Mouse (Mus musculus): ENCODE results near the gene Dnajc4.
"Not testable (repeated sequence)": the region's sequence is repeated elsewhere in the genome, so short reads cannot be mapped to it uniquely, and the experiment has no call there.

The Dnajc4 gene

DNA sequence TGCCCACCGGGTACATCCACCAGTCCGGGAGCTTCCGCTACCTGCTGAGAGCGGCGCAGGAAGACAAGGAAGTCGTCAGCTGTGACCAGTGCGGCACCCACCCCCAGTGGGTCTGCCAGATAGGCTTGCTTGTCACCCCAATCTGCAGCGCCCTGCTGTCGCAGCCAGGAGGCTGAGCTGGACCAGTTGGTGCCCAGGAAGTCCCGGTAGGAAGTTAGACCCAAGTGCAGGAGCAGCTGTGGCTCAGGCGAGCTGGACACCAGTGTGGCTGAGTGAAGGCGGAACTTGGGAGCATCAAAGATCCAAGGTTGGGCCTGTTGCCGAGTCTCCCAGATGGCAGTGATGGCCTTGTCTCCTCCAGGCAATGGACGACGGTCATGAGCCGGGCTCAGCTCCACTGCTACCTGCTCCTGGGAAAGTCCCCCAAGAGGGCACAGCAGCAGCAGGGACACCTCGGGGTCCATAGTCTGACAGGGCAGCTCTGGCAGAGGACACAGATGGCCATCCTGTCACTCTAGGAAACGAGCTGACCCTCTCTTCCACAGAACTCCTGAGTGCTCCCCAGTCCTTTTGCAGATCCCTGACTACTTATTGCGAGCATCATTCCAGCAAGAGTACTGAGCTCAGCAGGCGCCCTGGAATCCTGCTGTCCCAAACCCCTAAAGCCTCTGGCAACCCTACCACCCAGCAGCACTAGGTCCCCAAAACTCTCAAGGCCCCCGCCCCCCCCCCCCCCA, 3.1 kb upstream of the Dnajc4 start:
- no peak for DNase-seq (ENCODE audit: low read depth, low spot score)

DNA sequence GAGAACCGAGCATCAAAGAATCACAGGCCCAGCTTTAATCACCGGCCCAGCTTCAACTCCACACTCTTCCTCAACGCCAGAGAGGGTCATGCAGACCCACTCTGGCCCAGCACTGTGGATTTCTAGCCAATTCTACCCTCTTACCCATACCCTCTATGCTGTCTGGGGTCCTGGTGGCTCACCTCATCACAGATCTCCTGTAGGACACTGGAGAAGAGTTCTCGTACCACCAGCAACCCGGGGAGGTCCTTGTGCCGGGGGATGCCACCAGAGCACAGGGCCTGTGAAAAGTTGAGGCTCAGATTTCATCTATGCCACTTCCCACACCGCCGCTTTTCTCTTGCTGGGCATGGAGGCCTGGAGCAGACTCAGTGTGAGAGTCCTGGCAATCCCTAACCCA, 2.1 kb upstream of the Dnajc4 start:
- no peak for DNase-seq (ENCODE audit: low read depth, low spot score)

DNA sequence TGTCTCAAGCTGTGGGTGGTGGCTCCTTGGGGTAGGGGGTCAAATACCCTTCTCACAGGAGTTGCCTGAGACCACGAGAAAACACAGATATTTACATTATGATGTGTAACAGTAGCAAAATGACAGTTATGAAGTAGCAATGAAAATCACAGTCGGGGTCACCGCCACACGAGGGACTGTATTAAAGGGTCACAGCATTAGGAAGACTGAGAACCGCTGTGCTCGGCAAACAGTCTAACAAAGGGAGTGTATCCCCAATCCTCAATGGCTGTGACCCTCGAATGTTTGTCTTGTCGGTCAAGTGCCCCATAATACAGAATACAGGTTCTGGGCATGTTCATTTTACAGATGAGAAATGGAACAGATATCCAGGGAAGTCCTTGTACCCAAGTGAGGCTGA, 1.6 kb upstream of the Dnajc4 start:
- no peak for DNase-seq (ENCODE audit: low read depth, low spot score)

DNA sequence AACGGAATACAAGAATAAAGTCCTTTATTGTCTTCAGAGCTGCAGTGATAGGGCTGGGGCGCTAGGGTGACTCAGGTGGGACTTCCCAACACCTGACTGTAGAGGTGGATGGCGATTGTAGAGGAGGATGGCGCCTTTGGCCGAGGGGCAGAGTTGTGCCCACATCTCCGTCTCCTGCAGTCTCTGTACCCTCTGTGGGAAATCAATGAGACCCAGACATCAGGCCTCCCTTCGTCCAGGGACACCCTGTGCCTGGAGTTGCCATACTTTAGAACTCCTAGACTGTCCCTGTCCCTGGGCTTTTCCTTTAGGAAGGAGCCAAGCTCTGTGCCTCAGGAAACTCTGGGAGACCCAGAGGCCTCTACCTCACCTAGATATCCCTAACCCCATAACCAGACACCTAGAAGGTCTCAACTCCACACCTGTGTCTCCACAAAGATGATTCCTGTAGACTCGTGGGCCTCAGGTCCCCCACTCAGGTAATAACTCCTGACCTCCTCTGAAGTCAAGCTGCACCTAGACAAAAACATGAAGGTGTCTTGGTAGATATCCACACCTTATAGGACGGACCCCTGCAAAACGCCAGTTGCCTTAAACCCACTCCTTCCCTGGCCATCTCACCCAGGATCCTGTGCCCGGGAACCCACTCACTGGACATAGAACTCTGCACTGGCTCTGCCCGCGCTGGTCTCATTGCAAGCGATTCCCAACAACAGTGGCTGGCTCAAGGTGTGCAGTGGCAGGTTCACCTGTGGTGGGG, 819 bp upstream of the Dnajc4 start:
- DNase-seq (ENCODE audit: low read depth, low spot score): no peak

DNA sequence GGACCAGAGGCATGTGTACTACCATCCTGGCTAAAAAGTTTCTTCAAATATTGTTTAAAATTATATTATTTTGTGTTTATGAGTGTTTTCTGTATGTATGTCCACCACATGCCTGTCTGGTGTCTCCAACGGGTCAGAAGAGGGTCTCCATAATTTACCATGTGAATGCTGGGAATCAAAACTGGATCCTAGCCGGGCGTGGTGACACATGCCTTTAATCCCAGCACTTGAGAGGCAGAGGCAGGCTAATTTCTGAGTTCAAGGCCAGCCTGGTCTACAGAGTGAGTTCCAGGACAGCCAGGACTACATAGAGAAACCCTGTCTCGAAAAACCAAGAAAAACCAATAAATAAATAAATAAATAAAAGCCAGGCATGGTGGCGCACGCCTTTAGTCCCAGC, 1.2 kb downstream of the Dnajc4 start:
- not testable (repeated sequence) for DNase-seq (ENCODE audit: low read depth, low spot score)

DNA sequence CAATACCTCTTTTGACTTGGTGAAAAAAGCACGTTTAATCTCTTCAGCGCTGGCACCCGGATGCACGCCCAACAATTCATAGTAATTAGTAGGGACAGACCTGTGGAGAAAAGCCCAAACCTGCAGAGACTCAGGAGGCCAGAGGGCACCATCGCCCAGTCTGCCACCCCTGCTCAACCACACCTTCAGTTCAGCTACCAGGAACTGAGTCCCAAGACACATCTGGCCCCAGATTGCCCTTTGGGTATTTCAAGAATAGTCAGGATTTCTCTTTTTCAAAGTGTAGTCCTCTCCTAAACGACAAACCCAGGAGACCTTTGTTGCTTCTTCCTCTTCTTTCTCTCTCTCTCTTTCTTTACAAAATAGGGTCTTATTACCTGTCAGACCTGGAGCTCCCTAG, 1.7 kb downstream of the Dnajc4 start:
- no peak for DNase-seq (ENCODE audit: low read depth, low spot score)

DNA sequence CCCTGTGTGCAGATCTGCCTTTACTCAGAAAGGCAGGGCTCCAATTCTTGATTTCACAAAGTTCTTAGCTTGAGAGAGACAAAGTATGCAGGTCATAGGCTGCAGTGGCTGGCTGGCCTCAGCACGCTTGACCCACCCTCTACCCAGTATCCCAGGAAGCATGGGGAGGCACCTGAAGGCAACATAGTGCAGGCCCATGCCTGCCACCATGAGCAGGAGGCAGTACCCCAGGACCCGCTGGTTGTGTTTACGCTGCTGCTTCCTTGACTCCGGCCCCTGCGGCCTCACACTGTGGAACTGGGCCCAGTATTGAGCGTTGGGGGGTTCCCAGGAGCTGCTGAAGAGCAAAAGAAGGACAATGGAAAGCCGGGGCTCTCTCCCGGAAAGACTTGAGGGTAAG, 3.1 kb downstream of the Dnajc4 start:
- DNase-seq (ENCODE audit: low read depth, low spot score): no peak

DNA sequence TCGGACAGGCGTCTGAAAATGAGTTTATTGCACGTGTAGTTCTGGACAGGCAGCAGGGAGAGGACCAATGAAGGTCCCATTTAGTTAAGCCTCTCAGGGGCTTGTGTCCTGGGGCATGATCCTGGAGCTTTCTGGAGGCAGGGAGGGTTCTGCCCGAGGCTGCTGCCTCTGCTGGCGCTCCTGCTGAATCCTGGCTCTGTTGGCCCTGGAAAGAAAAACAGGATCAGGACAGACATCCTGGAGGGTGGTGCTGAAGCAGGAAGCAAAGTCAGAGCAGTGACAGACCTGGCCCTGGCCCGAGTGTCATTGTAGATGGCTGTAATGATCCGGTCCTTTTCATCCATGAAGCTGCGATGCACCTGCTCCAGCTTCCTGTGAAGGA, 4.5 kb downstream of the Dnajc4 start:
- DNase-seq (ENCODE audit: low read depth, low spot score): no peak

DNA sequence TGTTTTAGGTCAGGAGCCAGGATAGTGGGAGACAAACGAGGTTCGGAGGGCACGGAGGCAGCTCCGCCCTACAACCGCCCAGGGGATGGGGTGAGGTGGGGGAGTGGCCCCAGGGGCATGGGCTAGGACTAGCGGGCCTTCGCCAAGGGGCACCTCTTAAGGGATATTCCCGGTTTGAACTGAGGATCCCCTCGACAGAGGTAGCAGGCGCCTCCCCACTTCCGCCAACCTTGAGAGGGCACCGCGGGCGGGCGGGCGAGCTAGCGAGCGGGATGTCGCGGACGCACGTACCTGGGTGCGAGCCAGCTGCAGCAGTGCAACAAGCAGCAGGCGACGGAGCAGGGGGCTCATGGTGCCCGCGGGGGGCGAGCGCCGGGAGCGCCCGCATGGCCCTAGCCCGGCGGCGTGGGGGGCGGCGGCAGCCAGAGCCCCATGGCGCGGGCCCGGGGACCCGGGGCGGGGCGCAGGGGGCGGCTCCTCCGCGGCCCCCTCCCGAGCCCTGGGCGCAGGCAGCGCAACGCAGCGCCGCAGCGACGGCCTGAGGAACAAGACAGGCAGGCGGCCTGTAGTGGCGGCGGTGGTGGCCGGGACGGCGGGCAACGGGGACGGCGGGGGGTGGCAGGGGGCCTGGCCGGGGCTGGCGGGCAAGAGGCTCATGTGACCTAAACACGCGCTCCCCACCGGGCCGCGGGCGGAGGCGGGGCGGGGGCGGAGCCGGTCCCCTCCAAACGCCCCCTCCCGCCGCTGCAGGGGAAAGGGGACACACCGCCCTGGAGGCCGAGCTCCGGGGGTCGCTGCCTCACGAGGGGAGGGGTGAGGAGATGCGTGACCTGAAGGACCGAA, 5.1 kb downstream of the Dnajc4 start, which contains the start of gene Vegfb:
Gene Vegfb, minus strand, starts transcription at position 591 of the 843 bp plus-strand sequence.
- DNase-seq (ENCODE audit: low read depth, low spot score): no peak

DNA sequence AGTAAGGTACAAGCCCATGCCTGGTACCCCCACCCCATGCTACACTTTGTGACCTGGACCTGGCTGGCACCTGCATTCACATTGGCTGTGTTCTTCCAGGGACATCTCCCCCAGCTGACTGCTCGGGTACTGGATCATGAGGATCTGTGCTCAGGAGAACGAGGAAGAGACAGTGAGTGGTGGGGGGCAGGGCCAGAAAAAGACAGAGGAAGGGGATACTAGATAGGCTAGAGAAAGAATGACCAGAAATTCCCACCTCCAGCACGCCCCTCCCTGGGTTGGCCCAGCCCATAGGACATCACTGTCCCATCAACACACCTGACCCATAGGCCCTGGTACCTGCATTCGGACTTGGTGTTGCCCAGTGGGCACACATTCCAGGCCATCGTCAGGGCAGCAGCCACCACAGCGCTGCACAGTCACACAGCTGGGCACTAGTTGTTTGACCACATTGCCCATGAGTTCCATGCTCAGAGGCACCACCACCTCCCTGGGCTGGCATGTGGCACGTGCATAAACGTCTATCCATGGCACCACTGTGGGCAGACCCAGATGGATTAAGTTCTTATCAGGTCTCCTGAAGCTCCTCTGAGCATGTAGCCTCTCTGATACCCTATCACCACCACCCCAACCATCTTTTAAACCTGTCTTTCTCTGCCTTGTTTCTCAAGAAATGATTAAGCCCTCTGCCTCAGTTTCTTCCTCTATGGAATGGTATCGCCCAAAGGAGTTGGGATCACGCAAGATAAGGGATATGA, 6.2 kb downstream of the Dnajc4 start:
- no peak for DNase-seq (ENCODE audit: low read depth, low spot score)

DNA sequence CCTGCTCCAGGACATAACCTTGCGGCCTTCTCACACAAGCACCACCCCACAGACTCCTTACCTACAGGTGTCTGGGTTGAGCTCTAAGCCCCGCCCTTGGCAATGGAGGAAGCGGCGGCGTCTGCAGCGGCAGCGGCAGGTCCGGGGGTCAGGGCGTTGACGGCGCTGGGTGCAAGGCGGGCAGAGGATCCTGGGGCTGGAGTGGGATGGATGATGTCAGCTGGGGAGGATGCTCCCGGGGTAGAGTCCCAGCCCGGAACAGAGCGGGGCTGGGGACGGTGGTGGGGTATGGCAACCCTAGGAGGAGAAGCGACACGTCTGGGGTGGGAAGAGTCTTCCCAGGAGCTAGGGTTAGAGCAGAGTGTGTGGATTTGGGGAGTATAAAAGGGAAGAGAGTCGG, 7.1 kb downstream of the Dnajc4 start:
- DNase-seq (ENCODE audit: low read depth, low spot score): no peak

DNA sequence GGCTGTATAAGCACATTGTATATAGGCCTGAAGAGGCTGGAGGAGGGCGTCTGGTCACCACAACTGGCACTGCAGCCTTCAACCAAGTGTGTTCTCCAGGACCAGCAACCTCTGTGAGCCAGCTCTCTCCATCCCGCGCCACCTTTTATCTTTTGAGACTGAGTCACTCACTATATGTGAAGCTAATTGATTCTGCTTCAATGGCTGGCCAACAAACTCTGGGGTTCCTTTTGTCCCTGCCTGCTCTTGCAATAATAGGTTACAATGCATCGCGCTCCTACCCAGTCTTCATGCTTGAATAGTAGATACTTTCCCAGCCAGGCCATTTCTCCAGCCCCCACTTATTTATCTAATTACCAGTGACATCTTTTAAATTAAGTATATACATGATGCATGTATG, 8.8 kb downstream of the Dnajc4 start:
- no peak for DNase-seq (ENCODE audit: low read depth, low spot score)

DNA sequence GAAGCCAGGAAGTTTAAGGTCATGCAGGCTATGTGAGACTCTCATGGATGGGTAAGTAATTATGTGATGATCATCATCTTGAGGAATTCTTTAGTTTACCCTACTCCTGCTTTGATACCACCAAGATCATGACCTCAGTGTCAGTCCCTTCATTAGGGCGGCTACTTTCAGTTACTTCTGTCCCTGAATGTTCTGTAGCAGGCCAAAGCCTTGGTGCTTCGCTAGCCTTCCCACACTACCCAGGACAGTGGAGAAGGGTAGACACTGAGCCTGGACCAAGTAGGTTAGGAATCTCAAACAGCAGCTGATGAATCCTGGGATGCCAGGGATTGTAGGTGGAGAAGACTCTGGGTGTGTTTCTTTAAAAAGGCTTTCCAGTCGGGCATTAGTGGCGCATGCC, 10.9 kb downstream of the Dnajc4 start:
- DNase-seq (ENCODE audit: low read depth, low spot score): no peak

DNA sequence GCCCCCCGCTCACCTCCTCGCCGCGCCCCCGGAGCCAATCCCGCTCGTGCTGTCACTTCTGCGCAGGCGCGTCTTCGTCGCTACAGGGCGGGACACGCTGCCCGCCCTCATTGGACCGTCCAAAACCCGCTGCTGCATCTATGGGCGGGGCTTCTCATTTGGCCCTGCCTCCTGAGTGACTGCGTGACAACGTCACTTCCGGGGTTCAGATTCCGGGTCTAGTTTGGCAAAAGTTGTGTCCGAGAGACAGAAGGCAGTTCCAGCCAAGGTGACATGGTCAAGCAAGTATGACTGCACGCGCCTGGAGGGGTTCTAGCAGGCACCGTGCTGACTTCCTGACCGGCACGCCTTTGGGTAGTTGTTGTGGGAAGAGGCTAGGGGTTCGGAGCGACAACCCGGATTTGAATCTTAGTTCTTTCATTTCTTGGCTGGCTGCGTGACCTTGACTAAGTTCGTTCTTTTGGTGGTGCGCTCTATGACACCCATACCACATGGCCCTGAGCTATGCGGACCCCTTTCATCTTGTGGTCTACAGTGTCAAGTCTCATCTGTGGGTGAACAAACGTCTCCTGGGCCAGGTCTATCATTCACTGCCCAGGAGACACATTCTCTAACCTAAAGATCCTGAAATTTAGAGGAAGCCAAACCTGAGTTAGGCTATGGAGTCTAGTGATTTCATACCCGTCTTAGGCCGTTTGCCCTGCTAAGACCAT, 11.8 kb downstream of the Dnajc4 start, which contains the start of gene Fkbp2:
Gene Fkbp2, minus strand, starts transcription at position 121 of the 713 bp plus-strand sequence.
- DNase-seq (ENCODE audit: low read depth, low spot score): peak; percentile 99

DNA sequence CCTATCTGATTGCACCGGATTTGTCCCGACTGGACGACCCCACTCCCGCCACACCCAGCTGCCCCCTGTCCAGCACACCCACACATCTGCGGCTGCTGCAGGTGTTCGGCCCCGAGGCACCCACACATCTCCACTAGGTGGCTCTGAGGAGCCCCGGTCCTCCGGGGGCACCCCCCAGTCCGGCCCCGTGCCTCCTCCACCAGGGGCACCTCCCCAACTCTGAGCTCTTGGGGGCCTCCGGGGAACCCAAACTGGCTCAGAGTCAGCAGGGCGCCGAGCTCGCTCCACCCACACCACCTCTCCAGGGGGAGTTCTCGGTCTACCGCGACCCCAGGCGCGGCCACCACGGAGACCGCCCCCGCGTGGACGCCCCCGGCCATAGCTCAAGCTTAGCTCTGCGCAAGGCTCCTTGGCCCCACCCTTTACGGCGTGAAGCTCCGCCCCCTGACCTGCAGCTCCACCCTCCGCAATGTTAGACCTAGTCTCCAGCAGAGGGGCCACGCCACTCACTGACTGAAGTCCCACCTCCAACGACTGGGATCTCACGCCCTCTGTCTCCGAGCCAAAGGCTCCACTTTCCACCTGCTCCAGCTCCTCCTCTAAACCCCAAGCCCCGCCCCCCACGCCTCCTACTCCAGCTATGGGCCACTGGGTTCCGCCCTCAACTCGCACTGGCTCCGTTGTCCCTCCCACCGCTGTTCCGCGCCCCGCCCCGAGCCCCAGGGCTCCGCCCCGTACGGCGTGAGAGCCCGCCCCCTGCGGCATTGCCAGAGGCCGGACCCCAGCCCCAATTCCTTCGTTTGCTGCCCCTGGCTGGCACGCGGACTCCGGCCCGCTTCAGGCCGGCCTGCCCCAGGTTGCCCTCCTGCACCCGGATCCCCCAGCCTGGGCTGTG, 12.6 kb downstream of the Dnajc4 start:
- DNase-seq (ENCODE audit: low read depth, low spot score): peak; percentile 98

DNA sequence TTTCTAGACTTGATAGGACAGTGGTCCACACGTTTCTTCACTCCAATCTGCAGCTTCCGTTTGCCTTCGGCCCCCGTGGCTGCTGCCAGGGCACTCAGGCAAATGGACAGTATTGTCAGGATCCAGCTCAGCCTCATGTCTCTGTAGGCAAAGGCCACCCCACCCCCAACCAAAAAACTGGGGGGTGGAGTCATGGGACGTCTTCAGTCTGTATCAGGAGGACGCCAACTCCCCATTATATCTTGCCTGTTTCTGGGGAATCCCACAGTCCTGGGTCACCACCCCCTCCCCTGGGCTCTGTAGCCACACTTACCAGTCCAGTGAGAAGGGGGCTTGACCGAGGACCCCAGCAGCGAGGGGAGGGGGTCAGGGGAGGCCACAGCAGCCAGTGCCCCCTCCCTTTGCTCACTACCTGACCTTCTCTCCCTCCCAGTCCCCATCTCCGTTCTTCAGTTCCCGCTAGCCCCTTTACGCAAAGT, 13.3 kb downstream of the Dnajc4 start:
- no peak for DNase-seq (ENCODE audit: low read depth, low spot score)

DNA sequence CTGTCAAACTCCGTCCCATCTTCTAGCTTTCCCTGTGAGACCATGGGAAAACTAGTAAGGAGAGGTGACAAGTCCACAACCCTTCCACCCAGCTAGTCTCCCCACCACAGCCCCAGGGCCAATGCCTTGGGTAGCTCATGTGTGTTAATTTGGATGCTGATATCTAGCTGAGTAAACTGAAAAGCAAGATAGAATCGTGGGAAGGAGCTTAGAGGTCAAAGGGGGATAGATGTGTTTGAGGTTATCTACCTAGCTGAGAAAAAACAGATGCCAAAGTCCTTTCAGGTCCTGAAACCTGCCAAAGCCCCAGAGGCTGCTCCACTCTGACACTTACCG, 13.8 kb downstream of the Dnajc4 start:
- DNase-seq (ENCODE audit: low read depth, low spot score): no peak

DNA sequence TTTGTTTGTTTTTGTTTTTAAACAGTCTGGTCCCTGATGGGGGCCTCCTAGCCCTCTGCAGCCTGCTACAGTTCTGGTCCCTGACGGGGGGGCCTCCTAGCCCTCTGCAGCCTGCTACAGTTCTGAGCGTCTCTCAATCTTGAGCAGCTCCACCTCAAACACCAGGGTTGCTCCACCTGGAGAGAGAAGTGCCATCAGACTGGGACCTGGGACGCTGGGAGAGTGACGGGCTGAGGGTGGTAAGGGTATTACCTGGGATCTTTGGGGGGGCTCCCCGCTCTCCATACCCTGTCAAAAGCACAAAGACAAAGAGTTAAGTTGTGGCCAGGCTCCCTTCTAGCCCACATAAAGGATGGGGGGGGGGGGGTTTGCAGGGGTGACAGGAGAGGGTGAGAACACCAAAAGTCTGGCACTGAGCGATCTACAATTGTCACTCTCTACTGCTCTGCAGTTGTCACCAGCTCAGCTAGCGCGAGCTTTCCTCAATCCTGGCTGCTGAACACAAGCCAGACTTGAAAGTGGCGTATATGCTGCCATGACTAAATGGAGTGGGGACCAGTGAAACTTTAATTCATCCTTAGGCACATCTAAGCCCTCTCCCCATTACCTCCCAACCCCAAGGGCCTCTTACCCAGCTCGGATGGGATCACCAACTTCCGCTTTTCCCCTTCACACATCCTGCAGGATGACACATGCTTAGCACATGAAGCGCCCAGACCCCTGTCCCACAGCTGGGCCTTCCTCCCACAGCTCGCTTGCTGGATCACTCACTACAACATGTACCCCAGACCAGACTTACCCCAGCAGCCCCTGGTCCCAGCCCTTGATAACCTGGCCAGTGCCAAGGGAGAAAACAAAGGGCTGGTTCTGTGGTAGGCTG, 14.4 kb downstream of the Dnajc4 start:
- DNase-seq (ENCODE audit: low read depth, low spot score): no peak
